Mouse (Mus musculus): ENCODE results near the gene Uap1l1. TPM values are rescaled to one million over a fixed set of nuclear protein-coding genes. Genes with fewer than 3 reads are reported as not detected.

Uap1l1 gene
- total and polyA plus RNA-seq, 3 experiments, result 7.2 to 8.3 (median 7.9) TPM

DNA sequence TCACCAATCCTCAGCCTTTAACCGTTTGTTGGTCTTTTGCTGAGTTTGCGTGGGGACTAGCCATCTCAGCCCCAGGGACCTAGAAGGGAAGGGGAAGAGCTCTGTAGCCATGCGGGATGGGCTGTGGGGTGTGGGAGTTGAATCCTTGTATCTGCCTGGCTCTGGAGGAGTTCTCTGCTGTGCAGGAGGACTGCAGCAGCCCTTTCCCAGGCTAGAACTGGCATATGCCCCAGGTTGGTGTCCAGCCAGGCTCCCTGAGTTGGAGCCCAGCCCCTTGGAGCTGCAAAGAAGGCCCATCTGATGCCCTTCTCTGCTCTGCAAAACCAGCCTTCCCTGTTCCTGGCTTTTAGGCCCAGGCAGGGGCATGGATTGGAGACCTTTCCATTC, 31.1 kb upstream of the Uap1l1 start:
- peak; percentile 62 to 66 for DNase-seq
- intact Hi-C loops (cut with DNase I), result no loop called here
- Histone ChIP-seq H3K27ac (peak overlapping the region; percentile 75), H3K4me3 (peak overlapping the region; percentile 62), H3K36me3 (ENCODE audit: control insufficient read depth, insufficient read depth, low read length) (no peaks in the 10 kb centered on the region), H3K9ac (ENCODE audit: low read depth, low read length) (peak overlapping the region; percentile 71), H3K79me2 (replicated peaks; ENCODE audit: control insufficient read depth, insufficient read depth, low read length) (no peaks in the 10 kb centered on the region), H3K4me1 (ENCODE audit: control insufficient read depth, insufficient read depth, low read length) (peaks cover 8% of the 10 kb centered on the region), H3K27me3 (ENCODE audit: control insufficient read depth, insufficient read depth, low read length) (no peaks in the 10 kb centered on the region)
- TF ChIP-seq CTCF (IDR thresholded peaks at IDR 0.05) (no peak), POLR2A (IDR thresholded peaks at IDR 0.05; ENCODE audit: insufficient read depth, low read depth, low read length) (no peak), EP300 (IDR thresholded peaks at IDR 0.05; ENCODE audit: insufficient read depth, low read depth, low read length) (no peak)
- WGBS, result 29% methylated on average over 3 of the region's 3 CpGs

DNA sequence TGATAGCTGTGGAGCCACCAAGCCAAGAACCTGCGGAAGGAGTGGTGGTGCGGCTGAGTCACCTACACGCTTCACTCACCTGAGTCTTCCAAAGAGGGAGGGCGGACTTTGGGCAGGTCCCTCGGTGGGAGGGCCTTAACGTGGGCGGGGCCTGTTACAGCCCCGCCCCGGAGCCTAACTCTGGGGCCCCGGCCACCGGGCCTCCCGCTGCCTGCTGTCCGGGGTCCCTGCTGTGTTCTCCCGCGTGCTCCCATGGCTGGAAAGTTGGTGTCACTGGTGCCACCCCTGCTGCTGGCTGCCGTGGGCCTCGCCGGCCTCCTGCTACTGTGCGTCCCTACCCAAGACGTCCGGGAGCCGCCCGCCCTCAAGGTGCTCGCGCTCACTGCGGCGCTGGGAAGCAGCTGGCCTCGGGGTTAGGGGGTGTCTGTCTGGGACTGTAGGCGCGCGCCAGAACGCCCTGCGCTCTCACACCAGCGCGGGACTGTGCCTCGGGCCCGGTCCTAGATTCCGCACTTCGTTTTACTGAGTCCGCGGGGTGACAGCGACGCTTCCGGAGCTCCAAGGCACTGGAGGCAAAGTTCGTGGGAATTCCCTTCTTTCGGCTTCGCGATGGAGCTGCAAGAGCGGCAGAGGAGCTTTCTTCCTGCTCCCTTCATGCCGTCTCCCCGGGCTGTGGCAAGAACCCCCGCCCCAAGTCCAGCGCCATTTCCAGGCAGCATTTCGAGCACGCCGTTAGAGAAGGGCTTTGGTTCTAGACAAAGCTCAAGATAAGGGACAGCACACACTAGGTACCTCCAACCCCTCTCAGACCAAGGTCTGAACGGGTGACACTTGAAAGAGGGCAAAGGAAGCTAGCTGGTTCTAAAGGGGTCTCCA, 30.5 kb upstream of the Uap1l1 start, which contains the start of gene Entpd2:
TSS of gene Entpd2 (plus strand) at position 154 of the 876 bp plus-strand sequence.
- intact Hi-C loops (cut with DNase I), result no loop called here
- Histone ChIP-seq H3K9ac (ENCODE audit: low read depth, low read length) (peak within 1 kb of the TSS; percentile 71), H3K4me3 (peak within 1 kb of the TSS; percentile 62), H3K27ac (peak within 1 kb of the TSS; percentile 75), H3K27me3 (ENCODE audit: control insufficient read depth, insufficient read depth, low read length) (no peaks in the 10 kb centered on the region), H3K79me2 (replicated peaks; ENCODE audit: control insufficient read depth, insufficient read depth, low read length) (no peaks in the 10 kb centered on the region), H3K4me1 (ENCODE audit: control insufficient read depth, insufficient read depth, low read length) (peaks cover 8% of the 10 kb centered on the region), H3K36me3 (ENCODE audit: control insufficient read depth, insufficient read depth, low read length) (no peaks in the 10 kb centered on the region)
- TF ChIP-seq CTCF (IDR thresholded peaks at IDR 0.05) (peak; percentile 42), POLR2A (IDR thresholded peaks at IDR 0.05; ENCODE audit: insufficient read depth, low read depth, low read length) (peak; percentile 44; the same call in 1 of the 2 replicates), EP300 (IDR thresholded peaks at IDR 0.05; ENCODE audit: insufficient read depth, low read depth, low read length) (no peak)
- 3% methylated on average over 57 of the region's 57 CpGs for WGBS
- DNase-seq, result peak; percentile 56 to 69

DNA sequence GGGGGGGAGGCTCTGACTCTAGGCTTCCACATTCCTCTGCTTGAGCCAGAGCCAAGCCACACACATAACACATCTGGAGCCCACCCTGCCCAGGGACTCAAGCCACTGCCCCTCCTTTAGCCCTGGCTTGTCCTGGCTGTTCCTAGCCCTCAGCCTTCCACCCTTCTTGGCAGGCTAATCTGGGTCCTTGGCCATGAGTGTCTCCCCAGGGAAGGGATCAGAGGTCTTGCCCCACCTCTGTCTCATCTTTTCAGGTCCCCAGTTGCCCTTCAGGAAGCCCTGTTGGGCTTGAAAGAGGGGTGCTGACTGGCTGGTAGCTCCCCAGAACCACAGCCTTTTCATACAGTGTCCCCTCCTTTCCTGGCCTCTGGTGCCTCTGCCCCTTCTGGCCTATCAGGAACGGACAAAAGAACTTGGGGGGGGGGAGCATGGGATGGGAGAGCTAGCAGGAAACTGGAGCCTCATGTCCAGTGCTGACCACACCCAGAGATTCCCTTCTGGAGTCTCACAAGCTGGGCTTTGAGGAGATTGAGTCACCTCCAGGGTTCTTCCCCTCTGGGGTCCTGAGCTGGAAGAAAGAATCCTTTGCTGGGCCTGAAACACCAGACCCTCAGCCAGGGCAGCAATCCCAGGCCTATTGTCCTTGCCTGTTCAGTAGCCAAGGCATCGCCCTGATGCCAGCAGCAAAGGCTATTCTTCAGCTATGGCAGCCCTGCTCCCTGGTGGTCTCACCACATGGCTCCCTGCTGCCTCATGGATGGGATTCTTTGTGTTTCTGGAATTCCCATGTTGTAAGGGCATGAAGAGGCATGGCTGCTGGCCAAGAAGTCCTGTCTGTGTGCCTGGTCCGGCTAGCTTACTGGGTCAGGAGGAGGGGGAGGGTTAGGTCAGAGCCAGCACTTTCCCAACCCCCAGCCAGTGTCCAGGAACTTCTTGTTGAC, 29.1 kb upstream of the Uap1l1 start:
- H3K36me3 ChIP-seq (ENCODE audit: control insufficient read depth, insufficient read depth, low read length), result no peaks in the 10 kb centered on the region
- intact Hi-C loops (cut with DNase I), result no loop called here

DNA sequence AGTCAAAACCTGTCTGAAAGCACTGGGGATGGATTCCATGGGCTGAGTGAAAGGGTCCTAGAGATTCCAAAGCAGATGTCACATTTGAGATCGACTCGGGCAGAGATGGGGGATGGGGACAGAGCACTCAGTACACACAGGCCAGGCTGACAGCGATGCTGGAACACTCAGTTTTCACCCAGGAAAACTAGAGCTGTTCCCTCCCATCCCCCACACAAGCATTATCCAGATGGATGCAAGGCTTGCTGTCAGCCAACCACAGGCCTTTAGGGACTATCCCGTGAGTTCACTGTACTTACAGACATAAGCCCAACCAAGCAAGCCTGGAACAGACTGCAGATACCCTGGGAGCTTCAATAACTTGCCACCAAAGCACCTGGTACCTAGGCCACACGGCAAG, 25.8 kb upstream of the Uap1l1 start:
- Histone ChIP-seq H3K36me3 (ENCODE audit: control insufficient read depth, insufficient read depth, low read length) (no peaks in the 10 kb centered on the region), H3K4me3 (no peak overlapping the region), H3K9ac (ENCODE audit: low read depth, low read length) (no peak overlapping the region), H3K4me1 (ENCODE audit: control insufficient read depth, insufficient read depth, low read length) (peaks cover 2% of the 10 kb centered on the region), H3K79me2 (replicated peaks; ENCODE audit: control insufficient read depth, insufficient read depth, low read length) (no peaks in the 10 kb centered on the region), H3K27me3 (ENCODE audit: control insufficient read depth, insufficient read depth, low read length) (no peaks in the 10 kb centered on the region), H3K27ac (no peak overlapping the region)
- no peak for DNase-seq
- 72% methylated on average over 5 of the region's 5 CpGs for WGBS
- TF ChIP-seq CTCF (IDR thresholded peaks at IDR 0.05) (no peak), EP300 (IDR thresholded peaks at IDR 0.05; ENCODE audit: insufficient read depth, low read depth, low read length) (no peak), POLR2A (IDR thresholded peaks at IDR 0.05; ENCODE audit: insufficient read depth, low read depth, low read length) (no peak)
- intact Hi-C loops (cut with DNase I), result no loop called here

More for the DNA sequence above, 29.1 kb upstream of the Uap1l1 start:
- peaks cover 8% of the 10 kb centered on the region for H3K4me1 ChIP-seq (ENCODE audit: control insufficient read depth, insufficient read depth, low read length)
- 30% methylated on average over 3 of the region's 3 CpGs for WGBS
- H3K4me3 ChIP-seq, result no peak overlapping the region
- no peak overlapping the region for H3K9ac ChIP-seq (ENCODE audit: low read depth, low read length)
- peak; percentile 69 to 74 for DNase-seq
- peak overlapping the region; percentile 75 for H3K27ac ChIP-seq
- H3K27me3 ChIP-seq (ENCODE audit: control insufficient read depth, insufficient read depth, low read length), result no peaks in the 10 kb centered on the region
- TF ChIP-seq CTCF (IDR thresholded peaks at IDR 0.05) (no peak), EP300 (IDR thresholded peaks at IDR 0.05; ENCODE audit: insufficient read depth, low read depth, low read length) (no peak), POLR2A (IDR thresholded peaks at IDR 0.05; ENCODE audit: insufficient read depth, low read depth, low read length) (no peak)
- H3K79me2 ChIP-seq (replicated peaks; ENCODE audit: control insufficient read depth, insufficient read depth, low read length), result no peaks in the 10 kb centered on the region

DNA sequence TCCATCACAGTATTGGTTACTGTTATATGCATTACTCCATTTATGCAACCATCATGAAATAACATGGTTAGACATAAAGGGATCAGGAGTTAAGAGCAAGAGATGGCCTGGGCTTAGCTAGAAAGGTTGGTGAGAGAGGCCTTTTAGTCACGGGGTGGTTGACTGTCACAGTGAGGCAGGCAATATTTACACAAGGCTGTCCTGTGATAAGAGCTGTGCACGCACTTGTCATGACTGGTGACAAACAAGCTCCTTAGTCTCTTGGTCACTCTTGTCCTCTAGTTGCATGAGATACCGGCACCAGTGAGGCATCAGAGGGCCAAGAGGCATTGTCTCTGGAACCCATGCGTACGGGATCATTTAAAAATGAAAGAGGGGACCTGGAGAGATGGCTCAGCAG, 19.0 kb upstream of the Uap1l1 start:
- no peak for DNase-seq
- intact Hi-C loops (cut with DNase I), result no loop called here
- Histone ChIP-seq H3K36me3 (ENCODE audit: control insufficient read depth, insufficient read depth, low read length) (no peaks in the 10 kb centered on the region), H3K4me3 (no peak overlapping the region), H3K9ac (ENCODE audit: low read depth, low read length) (no peak overlapping the region), H3K4me1 (ENCODE audit: control insufficient read depth, insufficient read depth, low read length) (no peaks in the 10 kb centered on the region), H3K79me2 (replicated peaks; ENCODE audit: control insufficient read depth, insufficient read depth, low read length) (no peaks in the 10 kb centered on the region), H3K27me3 (ENCODE audit: control insufficient read depth, insufficient read depth, low read length) (no peaks in the 10 kb centered on the region), H3K27ac (no peak overlapping the region)
- no peak for TF ChIP-seq POLR2A (IDR thresholded peaks at IDR 0.05; ENCODE audit: insufficient read depth, low read depth, low read length)
- TF ChIP-seq EP300 (IDR thresholded peaks at IDR 0.05; ENCODE audit: insufficient read depth, low read depth, low read length), result no peak
- no peak for TF ChIP-seq CTCF (IDR thresholded peaks at IDR 0.05)
- 57% methylated on average over 5 of the region's 5 CpGs for WGBS
